Mouse (Mus musculus) thymus, postnatal 10 days (tissue): ENCODE measurements at regions not wholly inside any gene's neighbourhood (a gene's known extent, or its start where the extent isn't known, plus 50 kb on each side); places are given as distances from the start of the nearest gene placed in this dataset.
A peak's percentile ranks its signal among the peaks of the same experiment; 100 is the strongest.

Source experiments
- DNase-seq, 2 experiments: peaks; one replicate each; pipeline ENCODE4 v3.0.0; 2021; ENCODE audit warnings: low spot score in 2 of 2

DNA sequence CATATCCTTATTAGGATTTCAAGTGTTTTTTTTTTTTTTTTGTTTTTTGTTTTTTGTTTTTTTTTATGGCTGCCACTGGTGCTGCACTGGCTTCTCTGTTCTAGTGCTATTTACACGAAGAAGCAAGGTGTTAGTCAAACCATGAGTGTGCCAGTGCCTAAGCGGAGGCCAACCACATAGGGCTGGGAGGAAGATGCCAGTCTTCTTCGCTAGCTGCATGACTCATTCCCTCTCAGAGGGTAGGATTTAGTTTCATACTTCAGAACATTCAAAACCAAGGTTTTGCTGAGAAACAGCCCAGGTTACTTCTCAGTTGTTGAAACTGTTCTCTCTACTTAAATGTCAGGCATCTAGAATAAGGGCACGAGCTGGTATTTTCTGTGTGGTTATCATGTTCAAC lies 72.6 kb downstream of the Icos start:
- no peak for DNase-seq

DNA sequence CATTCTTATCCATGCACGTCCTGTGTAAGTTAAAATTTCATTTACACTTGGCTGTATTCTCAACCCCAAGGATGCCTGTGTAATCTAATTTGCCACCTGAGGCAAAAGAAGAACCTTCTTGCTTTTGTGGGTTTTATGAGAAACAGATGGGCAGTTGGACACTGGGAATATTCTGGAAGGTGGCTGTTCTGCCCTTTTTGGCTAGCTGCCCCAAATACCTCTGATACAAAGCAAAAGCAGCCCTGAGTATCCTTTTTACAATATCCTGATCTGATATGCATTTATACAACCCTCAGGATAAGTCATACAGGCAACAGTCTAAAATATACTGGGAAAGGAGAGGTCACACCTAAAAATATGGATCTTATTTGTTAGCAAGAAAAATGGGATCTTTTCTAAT lies 75.9 kb downstream of the Icos start:
- no peak for DNase-seq

DNA sequence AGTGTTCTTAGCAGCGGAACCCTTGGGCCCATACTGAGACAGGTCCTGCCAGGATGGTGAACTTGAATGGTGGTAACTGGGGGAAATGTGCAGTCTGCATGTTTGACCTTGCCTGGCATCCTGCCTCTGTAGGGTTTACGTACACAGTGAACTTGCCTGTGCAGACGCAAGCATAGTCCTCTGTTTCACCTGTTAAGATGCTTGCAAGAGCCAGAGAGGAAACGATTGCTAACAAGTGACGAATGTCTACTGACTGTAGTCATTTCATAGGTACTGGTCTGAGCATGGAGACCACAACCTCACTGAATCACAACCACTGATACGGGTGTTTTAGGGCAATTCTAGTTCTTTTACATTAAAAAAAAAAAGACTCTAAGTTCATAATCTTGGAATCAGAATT lies 76.7 kb downstream of the Icos start:
- no peak for DNase-seq

DNA sequence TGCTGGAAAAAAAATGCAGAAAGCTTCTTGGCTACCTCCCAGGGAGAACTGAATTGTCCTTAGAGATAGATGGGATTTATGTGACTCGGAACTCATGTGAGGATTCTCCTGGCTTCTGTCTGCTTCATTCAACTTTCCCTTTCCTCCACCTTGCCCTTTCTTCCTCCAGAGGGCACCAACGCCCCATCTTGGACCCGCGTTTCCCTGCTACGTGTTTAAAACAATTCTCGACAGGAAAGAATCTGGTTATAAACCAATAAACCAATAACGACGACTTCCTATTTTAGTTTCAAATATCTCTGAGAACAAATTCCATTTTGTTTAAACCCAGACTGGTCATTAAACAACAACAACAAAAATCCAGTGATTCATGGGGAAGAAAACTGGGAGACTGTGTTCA lies 77.4 kb downstream of the Icos start:
- peak; percentile 7 to 58 for DNase-seq

DNA sequence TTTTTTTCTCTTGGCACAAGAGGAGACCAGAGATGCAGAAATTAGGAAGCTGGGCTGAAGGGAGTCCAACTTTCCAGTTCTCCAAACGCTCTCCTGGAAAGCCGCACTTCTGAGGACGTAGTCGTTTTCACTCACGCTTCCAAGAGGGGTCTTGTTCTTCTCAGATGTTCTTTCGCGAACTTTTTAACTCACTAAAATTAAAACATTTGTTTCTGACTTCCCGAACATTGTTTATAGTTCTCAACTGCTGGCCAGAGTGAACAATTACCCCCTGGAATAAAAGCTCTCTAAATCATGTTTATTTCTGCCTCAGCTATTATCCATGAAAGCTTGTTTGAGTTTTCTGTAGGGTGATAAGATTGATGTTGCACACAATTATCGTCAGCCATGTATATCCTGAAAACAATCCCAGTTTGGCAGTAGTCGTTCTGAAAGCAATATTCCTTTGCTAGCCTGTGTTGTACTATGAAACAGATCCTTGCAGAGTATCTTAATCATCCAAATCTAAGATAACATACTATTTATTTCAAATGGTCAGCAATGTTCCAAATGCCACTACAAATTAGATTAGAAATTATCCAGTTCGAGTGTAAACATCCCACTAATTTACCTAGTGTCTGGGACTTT lies 82.3 kb downstream of the Icos start:
- no peak for DNase-seq

DNA sequence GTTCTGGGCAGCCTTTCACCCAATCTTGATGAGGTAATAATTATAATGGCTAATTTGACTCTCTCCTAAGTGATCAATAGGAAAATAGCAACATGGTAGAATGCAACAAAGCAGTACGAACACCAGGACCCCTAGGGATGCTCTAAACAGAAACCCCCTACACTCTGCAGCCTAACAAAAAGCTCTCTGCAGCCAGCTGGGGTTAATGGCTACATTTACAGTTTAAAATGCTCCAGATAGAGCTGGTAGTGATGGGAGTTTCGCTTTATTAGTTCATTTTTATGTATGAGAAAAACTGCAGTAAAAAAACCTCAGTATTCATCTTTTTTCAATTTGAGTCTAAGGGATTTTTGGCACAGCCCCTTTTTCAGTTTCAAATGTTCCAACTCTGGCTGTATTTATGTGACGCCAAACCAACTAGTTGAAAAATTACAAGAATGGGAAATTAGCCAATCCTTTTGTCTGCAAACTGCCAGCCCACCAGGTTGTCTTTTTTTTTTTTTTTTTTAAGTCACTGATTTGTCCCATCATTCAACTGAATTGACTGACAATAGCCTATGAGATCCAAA lies 84.2 kb downstream of the Icos start:
- no peak for DNase-seq

DNA sequence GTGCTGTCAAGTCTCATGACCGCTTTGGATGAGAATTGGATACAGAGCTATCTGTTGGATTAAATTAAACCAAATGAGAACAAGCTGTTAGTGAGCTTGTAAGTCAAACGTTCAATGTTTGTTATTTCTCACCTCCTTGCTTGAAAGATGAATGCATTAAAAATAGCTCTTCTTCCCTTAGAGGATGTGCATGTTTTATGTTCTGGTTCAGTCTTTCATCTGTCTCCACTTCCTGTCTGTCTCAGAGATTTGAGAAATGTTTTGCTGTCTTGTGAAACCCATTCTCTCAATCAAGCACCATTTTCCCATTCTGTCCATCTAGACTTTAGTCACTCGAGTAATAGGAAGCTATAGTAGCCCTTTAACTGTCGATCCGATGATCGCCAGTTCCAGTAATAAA lies 90.4 kb downstream of the Icos start:
- peak in 1 of 2 experiments; percentile 4 for DNase-seq

DNA sequence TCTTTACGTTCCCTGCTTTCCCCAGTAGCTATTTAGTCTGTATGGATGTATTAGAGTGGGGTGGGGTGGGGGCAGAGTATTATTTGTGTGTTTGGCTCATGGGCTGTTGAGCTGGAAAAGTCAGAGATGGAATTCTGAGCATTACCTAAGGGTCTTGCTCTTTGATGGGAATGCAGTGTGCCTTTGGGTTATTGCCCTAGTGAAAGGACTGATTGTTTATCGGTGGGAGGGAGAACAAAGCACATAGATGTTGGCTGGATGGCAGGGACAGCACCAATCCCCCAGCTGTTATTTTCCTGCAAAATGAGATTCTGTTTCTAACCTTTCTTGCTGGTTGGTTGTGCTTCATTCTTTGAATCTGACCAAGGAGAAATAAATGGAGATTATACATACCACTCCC lies 96.4 kb downstream of the Icos start:
- DNase-seq = no peak

DNA sequence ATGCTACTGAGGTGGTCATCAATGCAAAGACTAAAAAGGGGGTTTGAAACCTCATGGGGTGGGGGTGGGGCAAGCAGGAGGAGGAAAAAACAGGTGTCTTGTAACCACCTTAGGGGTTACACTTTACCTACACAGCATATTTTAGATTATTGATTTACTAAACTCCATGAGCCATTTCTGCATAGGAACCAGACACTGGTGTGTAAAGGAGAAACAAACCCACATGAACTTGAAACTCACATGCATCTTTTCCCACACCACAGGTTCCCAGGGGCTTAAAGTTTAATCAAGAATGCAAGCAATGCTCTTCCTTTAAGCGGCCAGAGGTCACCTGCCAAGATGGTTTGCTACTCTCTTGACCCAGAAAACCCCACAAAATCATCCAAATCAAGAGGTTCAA lies 97.6 kb downstream of the Icos start:
- no peak for DNase-seq

DNA sequence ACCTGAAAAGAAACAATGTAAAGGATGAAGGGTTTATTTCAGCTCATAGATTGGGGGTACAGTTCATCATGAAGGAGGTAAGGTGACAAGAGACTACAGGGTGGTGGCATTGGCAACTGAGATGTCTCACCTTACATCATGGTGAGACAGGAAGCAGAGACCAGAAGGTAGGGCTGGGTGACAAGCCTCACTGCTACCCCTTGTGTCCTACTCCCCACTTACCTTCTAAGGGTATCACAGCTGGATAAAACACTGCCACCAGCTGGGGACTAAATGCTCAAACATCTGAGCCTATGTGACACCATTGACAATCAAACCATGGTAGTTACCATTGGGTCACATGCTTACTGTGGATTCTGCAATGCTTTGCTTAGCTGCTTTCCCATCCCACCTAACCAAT lies 107.0 kb downstream of the Icos start:
- DNase-seq = no peak

DNA sequence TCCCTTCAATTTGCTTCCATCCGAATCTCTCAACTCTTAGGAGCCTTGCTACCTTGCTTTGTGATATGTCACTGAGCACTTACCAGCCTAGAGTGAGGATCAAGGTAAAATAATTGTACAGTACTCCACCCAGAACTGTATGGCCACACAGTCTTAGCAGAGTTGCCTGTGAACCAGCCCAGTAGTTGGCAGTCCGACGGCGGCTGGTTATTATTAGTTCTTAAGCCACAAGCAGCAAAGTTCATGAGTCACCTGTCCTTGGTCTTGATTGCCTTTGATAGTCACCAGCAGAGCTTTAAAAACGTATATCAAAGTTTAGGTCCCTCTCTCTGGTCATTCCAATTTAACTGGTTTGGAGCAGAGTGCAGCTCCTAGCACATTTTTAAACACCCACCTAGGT lies 109.1 kb downstream of the Icos start:
- no peak for DNase-seq

DNA sequence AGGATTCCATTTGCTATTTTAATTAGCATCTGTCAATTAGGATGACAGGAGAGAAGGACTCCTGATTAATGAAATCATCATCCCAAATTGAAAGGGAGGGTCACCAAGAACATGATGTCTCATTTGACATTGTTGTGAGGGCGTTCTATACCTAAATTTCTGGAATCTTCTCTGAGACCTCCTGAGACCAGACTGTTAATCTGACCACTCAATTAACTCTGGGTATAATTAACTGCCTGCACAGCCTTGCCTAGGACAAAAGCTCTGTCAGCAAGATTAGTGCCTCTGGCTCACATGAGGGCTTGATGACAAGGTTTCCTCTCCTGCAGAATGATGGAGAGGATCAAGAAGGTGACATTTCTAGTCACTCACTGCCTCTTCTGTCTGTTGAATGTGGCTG lies 113.1 kb downstream of the Icos start:
- DNase-seq = no peak

DNA sequence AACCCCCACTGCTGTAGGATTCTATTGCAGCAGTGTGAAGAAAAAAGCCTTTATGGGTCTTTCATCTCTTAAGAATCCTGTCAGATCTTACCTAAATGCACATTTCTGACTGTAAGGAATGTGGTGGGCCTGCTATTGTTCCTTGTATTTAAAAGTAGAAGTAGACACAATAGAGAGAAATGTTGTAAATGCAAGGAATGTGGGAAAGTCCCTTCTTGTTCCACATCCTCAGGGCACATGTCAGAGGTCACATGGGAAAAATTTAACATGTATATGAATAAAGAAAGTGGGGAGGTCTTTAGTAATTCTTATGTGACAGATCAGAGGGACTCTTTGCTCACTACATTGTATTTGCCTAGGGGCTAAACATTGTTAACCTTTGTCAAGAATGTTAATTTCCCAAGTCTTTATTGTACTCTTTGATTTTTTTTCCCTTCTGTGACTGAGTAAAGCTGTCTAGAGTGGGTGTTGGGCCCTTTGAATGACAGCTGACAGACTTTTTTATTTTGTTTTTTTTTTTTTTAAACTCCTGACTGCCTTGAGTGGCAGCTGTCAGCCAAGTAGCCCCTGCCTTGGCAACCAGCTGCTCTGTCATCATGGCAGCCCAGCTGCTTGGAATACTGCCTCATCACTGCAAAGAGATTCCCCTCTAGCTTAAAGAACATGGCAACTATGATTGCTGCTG lies 117.9 kb downstream of the Icos start:
- DNase-seq = no peak

DNA sequence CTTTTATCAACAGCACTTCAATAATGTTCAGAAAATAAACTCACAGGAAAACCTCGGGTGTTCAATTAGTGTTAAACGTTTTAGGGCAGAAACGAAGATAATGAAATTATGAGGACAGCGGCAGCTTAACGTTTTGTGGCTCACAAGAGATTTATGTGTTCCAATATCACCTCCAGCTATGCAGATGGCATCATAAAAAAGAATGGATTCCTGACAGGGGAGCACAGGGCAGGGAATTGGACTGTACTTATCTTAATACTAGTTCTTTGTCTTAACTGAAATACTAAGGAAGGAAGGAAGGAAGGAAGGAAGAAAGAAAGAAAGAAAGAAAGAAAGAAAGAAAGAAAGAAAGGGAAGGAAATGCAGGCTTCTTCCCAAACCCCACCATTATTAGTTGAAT lies 121.6 kb downstream of the Icos start:
- no peak for DNase-seq

DNA sequence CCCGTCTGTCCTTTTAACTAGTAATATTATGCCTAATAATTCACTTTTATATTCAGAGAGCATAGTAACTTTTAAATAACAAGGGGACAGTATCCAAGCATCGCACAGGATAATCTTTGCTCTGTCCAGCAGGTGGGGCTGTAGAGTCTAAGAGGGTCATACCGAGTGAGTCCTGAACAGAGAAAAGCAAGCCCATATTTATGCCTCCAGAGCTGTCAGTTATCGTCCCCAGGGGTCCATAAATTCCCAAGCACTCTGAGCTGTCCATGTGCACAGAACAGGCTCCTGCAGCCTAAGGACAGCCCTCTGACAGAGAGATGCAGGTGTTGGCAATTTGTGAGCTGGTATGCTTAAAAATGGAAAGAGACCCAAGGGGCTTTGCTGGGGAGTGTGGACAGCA lies 124.0 kb downstream of the Icos start:
- peak in 1 of 2 experiments; percentile 46 for DNase-seq

DNA sequence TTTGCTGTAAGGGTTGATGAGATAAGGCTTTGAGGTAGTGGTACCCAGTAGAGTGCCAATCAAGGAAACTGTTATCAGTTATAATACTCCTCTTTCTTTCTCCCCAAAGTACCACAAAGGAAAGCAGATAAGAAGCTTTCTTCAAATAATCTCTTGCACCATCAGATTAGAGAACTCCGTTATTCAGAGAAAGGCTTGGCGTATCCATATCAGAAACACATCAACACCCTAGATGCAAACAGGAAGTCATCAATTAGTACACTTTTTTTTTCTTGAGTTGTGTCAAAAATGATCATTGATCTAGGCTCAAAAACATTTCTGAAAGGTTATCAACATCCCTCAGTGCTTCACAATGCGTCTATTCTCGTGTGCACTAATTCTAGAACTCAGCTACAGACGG lies 124.6 kb downstream of the Icos start:
- DNase-seq = no peak

DNA sequence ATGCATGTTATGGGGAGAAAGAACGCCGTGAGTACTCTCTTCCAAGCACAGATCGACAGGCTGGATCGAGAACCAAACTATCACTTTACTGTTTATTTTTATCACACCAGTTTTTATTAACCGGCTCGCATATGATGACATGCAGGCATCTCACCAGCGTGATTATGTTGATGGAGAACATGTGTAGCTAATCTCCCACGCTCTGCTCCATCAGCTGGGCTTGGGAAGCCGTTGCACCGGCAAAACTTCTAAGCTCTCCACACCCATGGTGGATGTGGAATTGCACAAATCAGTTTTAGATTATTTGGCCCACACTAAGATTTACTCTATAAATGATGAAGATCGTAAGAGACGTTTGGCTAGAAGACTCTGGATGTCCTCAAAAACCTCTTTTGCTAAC lies 125.9 kb downstream of the Icos start:
- DNase-seq = no peak

DNA sequence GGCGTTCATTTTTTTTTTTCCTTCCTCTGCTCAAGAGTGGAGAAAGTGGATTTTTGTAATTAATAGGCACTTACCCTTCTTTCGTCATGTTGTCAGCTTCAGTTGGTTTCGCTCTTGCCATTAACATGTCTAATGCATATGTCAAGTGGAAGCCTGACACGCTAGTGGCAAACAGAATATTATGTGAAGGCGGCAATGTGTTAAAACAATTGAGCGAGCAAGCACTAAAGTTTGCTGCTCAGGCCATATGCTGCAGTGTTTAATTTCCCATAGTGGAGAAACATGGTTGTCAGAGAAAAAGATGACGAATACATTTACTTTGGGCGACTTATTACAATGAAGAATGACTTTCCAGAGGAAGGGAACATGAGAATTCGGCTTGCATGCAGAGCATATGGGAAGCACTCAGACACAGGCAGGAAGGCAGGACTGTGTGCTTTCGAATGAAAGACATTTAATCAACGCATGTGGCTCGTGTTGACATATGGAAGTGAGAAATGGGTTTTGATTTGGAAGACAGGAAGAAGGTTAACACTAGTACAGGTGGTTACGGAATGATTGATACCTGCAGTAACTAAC lies 134.1 kb downstream of the Icos start:
- no peak for DNase-seq

DNA sequence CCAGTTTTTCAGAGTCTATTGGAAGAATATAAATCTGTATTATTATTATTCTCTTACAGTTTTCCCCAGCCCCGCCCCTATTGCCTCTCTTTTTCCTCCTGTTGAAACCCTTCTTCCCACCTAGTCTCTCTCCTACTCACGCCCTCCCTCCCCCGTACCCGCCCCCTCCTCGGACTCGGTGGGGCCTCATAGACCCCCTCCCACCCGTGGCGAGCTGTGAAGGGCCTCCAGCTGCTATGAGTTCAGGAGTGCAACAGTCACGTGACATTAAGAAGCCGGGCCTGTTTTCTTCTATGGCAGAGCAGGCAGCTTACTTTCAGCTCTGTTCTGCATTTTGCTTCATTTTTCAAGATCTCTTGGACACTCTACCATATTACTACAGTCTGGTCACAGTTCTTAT lies 139.8 kb downstream of the Icos start:
- DNase-seq = no peak

DNA sequence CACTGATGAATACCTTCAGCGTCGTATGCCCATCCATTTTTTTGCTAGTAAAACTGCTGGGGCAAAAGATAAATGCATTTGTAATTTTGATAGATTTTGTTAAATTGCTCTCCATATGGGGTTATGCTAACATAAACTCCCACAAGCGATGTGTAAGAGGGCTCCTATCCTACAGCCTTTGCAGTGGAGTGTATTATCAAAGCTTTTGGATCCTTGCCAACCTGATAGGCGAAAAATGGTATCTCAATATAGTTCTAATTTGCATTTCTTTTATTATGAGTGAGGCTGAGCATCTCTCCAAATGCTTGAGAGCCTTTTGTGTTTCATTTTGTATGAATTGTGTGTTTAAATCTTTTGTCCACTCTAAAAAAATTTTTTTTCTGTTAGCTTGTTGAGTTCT lies 140.3 kb downstream of the Icos start:
- no peak for DNase-seq

DNA sequence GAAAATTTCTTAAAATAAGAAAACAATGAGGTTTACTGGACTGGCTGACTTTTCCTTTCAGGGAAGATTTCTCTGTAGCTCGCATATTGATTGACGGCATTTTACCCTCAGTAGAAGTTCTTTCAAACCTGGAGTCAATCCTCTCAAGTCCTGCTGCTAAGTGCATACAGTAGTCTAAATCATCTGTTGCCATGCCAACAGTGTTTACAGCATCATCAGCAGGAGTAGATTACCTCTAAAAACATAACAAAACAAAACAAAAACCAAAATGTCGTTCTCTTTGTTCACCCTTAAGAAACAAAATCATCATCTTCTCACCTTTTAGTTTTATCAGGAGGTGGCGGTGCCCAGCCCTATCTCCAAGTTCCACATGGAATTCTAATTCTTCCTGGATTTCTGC lies 143.8 kb downstream of the Icos start:
- no peak for DNase-seq

DNA sequence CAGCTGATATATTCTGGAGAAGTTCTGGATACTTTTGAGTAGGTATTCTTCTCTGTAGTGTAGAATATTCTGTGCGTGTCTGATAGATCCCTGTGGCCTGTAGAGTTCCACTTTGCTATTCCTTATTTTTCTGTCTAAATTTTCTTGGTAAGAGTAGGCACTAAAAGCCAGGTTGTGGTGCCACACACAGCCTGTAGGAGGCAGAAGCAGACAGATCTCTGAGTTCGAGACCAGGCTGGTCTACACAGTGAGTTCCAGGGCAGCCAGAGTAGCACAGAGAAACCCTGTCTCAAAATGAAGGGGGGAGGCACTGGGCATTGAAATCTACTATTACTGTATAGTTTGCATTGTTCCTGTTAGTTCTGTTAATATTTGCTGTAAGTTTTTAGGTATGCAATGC lies 147.4 kb downstream of the Icos start:
- DNase-seq = no peak
